Mouse (Mus musculus): Measurements from ENCODE around the gene Plekho1.
"Not testable (repeated sequence)": the region's sequence is repeated elsewhere in the genome, so short reads cannot be mapped to it uniquely, and the experiment has no call there.

Gene Plekho1

DNA sequence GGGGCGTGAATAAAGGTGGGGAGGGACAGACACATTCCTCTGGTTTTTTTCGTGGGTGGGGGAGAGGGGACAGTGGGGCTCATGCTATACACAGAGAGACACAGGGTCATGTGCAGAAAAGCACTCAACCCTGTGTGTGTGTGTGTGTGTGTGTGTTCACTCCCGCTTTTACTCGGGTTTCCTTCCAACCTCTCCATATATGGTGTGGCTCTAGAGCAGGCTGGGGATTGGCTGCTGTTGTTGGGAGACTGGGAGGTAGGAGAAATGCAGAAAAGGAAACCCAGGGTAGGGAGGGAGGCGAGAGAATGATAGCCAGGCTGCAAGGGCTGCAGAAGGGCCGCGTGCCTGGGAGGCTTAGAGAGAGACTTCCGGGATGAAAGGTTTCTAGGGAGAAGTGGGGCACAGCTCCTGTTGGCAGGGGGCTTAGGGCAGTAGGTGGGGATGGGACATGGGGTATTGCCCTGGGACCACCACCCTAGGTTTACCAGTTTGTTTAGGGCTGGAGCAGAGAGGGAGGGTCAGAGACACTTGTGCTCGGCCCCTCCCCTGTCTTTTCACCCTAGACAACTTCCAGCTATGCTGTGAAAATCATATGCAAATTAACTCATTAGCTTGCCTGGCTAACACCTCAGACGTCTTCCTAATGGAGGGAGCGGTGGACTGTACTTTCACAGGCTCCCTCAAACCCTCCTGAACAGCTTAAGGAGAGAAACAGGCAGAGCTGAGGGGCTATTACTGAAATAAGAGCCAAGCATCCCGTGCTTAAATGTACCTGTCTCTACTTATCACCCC, 10.4 kb downstream of the Plekho1 start:
- in situ Hi-C loops (cut with MboI, MseI): no loop called here

DNA sequence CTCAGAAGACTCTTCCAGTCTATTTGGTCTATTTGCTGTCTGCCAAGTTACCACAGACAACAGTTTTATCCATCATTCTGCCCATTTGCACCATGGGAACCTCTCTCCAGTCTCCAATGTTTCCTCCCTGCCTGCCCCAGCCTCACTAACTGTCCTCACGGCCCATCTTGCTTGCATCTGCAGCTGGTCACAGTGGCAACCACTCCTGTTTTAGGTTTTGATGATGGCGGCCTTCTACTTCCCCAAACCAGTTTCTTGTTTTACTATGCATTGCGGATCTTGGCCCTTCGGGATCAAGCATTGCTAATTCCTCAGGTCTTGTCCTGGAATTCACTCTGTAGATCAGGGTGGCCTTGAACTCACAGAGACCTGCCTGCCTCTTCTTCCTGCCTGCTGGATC, 13.7 kb downstream of the Plekho1 start:
- in situ Hi-C loops (cut with MboI, MseI): no loop called here

DNA sequence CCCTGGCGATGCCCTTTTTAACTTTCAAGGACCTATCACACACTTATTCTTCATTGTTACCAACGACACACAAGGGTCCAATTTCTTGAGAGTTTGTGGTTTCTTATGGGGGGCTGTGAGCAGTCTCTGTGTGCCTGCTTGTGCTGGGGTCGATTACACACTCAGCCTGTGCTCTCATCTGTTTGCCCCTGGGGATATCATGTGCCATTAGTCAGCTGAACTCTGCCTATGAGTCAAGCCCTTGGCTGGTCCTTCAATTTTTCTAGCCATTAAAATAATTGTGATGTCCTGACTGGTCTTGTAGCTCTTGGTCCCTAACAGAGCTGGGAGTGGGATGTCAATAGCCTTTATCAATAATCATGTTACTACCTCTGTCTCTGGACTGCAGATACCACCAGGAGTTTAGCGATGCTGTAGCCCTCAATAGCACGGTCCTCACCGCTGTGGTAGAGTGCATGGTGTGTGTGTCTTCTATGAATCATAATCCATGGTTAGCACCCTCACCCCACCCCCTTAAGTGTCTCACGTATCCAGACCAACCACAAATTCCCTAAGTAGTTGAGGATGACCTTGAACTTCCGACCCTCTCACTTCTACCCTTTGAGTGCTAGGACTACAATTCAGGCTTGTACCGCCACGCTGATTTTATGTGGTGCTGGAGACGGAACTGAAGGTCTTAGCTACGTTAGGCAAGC, 15.4 kb downstream of the Plekho1 start:
- in situ Hi-C loops (cut with MboI, MseI): no loop called here

DNA sequence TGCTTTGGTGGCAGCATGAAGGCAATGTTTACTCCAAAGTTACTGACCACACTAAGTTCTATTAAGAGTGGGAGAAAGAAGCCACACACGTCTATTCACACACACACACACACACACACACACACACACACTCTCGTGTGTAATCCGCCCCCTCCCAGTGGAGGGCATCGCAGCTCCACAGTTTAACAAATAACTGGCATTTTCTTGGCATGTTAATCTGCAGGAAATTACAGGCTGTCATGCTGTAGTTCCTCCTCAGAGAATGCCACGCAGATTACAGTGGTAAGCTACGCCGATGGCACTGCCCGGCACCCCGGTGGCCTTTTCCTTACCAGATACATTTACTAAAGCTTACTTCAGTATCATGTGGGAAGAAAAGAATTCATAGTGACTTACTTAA, 17.5 kb downstream of the Plekho1 start:
- in situ Hi-C loops (cut with MboI, MseI): no loop called here

DNA sequence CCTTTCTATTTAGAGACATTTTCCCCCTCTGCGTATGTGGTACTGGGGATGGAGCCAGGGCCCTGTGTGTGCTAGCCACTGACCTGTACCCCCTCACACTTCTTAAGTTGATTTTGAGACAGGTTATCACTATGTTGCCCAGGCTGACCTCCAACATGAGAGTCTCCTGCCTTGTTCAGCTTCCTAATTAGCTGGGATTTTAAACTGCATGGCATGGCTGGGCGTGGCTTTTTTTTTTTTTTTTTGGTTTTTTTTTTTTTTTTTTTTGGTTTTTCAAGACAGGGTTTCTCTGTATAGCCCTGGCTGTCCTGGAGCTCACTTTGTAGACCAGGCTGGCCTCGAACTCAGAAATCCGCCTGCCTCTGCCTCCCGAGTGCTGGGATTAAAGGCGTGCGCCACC, 18.2 kb downstream of the Plekho1 start:
- in situ Hi-C loops (cut with MboI, MseI): not testable (repeated sequence)

DNA sequence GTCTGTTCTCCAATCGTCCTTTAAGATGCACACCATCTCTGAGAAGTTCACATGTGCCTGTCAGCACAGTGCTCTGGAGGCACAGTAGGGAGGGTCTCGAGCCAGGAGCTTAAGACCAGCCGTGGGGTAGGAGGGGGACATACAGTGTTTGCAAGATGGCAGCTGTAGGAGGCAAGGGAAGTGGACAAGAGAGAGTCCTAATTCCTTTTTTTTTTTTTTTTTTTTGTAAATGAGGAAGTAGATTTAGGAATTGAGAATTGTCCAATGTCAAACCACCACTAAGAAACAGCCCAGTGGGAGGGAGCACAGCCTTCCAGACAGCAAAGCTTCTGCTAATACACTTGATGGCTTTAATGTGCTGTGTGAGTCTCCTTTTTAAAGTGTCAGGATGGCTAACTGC, 18.7 kb downstream of the Plekho1 start:
- in situ Hi-C loops (cut with MboI, MseI): no loop called here

DNA sequence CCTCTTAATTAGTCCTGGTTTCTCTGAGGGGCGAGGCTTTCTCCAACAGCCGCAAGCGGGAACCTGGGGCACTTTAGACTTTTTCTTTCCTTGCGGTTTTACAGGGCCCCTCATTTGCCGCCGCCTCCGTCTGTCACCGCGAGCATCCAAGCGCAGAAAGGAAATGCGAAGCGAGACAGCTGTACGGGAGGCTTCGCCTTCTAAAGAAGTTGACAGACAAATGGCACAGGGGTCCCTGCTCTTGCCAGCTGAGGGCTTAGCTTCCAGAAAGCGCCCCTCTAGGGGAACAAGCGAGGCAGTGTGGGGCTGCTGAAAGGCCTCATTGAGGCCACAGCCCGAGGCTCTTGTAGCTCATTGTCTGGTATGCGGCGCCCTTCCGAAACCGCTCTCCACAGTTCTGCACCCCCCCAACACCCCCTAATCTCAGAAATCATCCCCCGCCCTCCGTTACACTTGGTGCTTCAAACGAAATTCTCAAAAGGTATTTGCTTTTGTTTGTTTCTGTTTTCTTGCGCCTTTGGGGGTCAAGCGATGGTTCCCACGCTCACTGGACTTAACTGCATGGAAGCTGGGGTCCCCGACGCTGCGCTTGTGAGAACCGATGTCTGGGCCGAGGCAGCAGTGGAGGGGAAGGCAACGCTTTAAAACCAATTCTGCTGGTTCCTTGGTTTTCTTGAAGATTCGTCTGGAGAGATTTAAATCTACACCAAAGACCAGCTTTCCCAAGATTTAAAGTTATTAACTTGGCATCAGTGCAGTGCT, 22.7 kb downstream of the Plekho1 start:
- in situ Hi-C loops (cut with MboI, MseI): no loop called here

DNA sequence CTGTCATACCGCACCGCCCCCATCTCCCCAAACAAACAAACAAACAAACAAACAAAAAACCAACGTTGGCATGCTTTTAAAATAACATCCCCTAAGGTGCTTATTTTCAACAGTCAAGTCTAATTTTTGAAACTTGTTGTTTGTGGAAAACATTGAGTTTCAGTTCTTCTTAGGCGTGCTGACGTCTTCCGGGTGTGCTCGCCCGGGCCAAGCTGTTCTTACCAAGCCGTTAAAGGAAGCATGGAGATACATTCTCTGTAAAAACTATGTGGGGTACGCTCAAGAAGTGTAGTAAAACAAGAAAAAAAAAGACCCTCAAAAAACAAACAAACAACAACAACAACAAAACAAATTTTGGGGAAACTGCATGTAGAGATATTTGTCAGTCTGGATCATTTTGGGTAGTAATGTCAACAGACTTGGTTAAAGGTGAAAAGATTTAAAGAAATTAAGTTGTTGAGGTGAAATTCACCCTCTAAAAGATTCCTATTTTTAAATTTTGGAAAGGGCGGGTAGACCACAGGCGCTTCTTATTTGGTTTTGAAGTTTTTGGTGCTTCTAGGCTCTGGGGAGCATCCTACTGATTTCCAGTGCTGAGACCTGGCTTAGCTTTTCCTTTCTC, 23.4 kb downstream of the Plekho1 start:
- in situ Hi-C loops (cut with MboI, MseI): no loop called here

DNA sequence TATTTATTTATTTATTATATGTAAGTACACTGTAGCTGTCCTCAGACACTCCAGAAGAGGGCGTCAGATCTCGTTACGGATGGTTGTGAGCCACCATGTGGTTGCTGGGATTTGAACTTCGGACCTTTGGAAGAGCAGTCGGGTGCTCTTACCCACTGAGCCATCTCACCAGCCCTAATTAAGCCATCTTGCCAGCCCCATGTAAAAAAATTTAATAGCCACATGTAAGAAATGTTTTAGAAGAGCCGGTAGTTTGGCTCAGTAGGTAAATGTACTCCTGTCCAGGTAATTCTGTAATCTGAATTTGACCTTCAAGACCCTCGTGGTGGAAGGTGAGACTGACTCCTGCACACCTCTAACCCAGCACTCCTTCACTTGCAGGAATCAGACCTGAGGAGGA, 25.1 kb downstream of the Plekho1 start:
- in situ Hi-C loops (cut with MboI, MseI): not testable (repeated sequence)

DNA sequence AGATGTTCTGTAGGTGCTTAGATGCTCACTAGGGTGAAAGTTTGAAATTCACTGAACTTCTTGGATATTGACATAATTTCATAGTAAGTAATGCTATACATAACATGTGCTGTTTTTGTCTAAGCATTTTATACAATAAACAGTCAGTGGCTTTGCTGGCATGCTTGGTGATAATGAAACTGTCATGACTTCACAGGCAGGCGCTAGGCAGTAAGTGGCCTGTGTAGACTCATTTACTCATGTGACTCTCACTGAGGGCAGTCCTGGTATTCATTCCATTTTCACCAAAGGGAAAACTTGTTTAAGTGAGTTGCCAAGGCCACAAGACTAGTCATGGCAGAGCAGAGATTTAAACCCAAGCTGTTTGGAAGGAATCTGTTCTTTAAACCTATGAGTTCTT, 26.5 kb downstream of the Plekho1 start:
- in situ Hi-C loops (cut with MboI, MseI): loop anchor here in 1 of 2 experiments (10.0 kb wide), 1 partner anchor 186 kb away; no protein-coding TSS in a partner anchor

DNA sequence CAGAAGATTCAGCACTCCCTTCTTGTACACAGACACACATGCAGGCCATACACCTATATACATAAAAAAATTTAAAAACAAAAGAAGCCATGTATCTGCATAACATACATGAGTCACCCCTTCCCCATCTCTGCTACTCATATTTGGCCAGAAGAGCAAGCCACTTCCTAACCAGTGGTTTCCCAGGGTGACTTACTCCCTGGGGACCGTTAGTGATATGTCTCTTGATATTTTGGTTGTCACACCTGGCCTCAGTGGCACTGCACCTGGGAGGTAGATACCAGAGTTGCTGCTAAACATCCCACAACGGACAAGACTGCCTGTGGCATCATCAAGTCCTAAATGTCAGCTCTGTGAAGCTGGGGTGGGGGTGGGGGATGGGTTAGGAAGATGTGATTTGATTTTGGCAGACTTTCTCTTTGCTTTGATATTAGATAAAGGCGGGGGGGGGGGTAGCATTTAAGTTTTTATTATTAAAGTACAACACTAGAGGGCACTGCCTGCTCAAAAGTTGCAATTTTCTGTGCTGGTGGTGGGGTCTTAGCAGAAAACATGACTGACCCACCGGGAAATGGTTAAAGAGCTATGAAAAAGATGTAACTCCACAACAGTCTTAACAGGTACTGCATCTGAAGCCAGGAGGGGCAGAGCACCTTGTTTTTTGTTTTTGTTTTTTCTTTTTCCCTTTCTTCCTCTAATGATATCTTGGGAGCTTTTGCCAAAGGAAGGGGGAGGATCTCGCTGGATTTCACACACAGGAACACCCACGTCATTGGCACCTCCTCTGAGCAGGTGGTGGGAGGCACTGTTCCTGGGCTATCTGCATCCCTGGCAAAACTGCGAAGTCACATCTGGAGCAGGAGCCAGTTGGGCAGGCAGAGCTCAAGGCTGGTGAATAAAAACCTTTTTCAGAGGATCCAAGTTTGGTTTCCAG, 30.0 kb downstream of the Plekho1 start:
- in situ Hi-C loops (cut with MboI, MseI): loop anchor here in 1 of 2 experiments (10.0 kb wide), 1 partner anchor 189 kb away; no protein-coding TSS in a partner anchor

DNA sequence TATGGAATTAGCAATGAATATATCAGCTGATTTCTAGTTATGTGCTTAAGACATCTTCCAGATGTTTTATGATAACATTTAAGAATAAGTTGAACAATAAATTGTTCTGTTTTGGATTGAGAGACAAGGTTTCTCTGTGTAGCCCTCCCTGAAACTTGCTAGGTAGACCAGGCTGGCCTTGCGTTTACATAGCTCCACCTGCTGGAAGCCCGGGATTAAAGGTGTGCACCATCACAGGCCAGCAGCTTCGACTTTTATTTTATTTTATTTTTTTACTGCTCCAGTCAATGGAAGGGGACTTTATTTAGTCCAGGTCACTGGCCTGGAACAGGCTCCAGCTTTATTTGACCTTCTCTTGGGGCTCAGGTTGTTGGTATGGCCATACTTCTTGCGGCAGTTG, 32.1 kb downstream of the Plekho1 start:
- in situ Hi-C loops (cut with MboI, MseI): loop anchor here (5.0 to 10.0 kb wide), 3 partner anchors 79 to 191 kb away; no protein-coding TSS in a partner anchor

DNA sequence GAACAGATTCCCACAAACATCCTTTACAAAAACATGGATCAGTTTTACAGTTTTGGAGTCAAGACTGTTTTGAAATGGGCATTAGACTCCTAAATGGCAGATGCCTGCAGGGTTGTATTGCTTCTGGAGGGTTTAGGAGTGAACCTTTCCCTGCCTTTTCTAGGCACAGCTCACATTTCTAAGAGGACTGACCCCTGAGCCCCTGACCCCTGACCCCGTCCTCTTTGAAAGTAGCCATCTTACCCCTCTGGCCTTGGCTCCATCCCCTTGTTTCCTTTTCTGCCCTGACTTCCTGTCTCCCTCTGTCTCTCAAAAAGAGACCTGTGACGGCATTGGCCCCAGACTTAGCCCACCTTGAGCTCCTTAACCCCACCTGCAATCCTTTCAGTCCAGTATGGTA, 32.6 kb downstream of the Plekho1 start:
- in situ Hi-C loops (cut with MboI, MseI): loop anchor here (5.0 to 10.0 kb wide), 3 partner anchors 79 to 192 kb away; no protein-coding TSS in a partner anchor

DNA sequence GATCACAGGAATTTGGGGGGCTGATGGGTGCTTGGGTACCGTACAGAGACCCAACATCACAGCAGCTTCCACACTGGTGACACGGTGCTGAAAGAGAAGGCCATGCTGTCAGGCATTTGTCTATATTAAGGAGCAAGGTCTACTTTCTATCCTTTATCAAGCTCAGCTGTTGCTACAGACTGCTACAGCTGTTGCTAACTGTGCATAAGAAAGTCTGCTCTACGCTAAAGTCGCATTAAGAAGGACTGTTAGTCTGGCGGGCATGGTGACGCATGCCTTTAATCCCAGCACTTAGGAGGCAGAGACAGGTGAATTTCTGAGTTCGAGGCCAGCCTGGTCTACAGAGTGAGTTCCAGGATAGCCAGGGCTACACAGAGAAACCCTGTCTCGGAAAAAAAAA, 33.6 kb downstream of the Plekho1 start:
- in situ Hi-C loops (cut with MboI, MseI): loop anchor here (5.0 to 10.0 kb wide), 3 partner anchors 80 to 193 kb away; no protein-coding TSS in a partner anchor

DNA sequence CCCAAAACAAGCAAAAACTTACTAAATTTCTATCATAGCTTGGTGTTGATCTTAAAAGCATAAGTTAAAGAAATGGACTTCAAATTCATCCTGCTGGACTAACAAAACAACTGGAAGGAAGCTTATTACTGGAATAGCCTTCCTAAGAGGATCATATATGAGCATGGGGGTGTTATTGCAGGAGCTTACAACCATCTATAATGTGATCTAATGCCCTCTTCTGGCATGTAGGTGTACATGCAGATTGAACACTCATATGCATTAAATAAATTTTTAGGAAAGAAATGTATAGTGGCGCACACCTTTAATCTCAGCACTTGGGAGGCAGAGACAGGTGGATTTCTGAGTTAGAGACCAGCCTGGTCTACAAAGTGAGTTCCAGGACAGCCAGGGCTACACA, 36.0 kb downstream of the Plekho1 start:
- in situ Hi-C loops (cut with MboI, MseI): loop anchor here (5.0 to 10.0 kb wide), 3 partner anchors 82 to 195 kb away; no protein-coding TSS in a partner anchor

DNA sequence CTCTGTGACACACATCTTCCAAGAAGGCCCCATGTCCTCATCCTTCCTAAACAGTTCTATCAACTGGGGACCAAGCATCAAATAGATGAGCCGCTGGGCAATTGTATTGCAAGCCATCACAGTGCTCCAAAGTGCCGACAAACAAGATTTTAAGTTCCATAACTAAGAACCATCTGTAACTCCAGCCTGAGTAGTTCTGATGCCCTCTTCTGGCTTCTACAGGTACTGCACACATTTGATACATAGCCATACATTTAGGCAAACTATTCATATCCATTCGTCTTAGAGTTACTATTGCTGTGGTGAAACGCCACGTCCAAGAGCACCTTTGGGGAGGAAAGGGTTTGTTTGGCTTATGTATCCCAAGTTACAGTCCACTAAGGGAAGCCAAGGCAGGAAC, 36.7 kb downstream of the Plekho1 start:
- in situ Hi-C loops (cut with MboI, MseI): no loop called here

DNA sequence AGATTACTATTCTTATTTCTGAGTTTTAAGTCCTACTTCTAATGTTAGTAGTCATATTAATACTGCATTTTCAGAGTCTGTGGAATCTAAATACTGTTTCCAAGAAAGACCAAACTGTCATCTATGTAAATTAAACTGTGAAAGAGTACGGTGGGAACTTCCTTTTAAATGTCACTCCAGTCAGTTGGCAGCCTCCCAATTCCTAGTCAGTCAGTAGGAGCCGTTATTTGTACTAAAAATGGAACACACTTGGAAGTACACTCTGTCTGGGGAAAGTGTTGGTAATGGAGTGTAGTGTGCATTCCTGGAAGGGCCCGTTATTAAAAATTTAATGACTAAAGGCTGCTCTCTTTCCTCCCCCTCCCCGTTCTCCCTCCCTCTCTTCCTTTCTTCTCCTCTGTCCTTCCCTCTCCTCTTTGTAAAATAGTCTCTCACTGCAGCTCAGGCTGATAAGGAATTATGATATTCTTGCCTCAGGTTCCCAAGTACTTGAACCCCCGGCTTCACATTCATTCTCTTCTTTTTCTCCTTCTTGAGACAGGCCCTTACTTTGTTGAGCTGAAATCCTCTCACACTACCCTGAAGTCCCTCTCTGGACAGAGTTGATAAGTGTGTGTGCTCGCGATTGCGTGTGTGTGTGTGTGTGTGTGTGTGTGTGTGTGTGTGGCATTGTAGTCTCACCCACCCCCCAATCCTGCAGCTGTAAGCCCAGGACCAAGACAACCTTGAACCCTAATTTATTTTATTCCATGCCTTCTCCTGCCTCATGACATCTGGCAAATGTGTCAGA, 38.2 kb downstream of the Plekho1 start:
- in situ Hi-C loops (cut with MboI, MseI): no loop called here

DNA sequence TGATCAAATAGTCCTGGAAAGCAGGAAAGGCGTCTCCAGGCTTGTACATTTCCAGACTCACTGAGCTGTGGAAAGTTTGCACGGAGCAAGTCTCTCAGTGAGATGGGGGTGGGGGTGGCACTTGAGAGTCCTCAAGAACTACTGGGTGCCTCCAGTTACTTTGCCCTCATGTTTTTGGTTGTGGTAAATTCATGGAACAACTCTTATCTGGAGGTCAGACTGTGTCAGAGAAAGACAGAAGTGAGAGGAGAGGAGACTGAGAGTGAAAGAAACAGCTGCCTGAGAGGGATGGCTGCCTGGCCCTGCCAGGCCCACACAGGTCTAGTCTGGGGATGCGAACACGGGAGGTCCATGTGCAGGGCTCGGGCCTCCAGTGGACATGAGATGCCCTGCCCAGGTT, 40.5 kb downstream of the Plekho1 start:
- in situ Hi-C loops (cut with MboI, MseI): no loop called here

DNA sequence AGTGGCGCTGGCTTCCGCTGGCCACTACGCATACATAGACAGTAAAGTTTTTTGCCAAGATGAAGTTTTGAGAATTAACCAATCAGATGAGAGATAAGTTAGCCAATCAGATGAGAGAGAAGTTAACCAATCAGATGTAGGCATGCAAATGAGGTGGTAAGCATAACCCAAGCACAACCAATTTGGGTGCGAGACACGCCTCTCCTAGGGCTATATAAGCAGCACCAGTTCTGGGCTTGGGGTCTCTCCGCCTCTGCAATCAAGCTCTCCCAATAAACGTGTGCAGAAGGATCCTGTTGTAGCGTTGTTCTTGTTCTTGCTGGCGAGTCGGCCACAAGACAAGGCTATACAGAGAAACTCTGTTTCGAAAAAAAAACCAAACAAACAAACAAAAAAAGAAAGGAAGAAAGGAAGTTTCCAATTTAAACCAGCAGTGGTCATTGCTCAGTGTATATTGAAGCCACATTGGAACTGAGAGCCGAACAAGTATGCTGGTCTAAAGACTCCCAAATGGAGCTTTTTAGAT, 41.1 kb downstream of the Plekho1 start:
- in situ Hi-C loops (cut with MboI, MseI): not testable (repeated sequence)

Data from T-helper 17 cell (primary cell).